Mouse (Mus musculus): ENCODE data around the gene Hmgcll1. TPM values are rescaled to one million over a fixed set of nuclear protein-coding genes. Genes with fewer than 3 reads are reported as not detected.

The Hmgcll1 gene
- polyA plus RNA-seq, 1 experiment from 2014 or later, result 3.6 TPM

GRCm38 (mm10) chr9:76007342-76007970 lies 7.2 kb upstream of the Hmgcll1 start:
- 29% methylated on average over 6 of the region's 6 CpGs for WGBS
- Histone ChIP-seq H3K27ac (ENCODE audit: low read depth, low read length) (no peak overlapping the region), H3K4me1 (ENCODE audit: control insufficient read depth, insufficient read depth, low read length) (no peaks in the 10 kb centered on the region), H3K27me3 (ENCODE audit: control insufficient read depth, insufficient read depth, low read length) (no peaks in the 10 kb centered on the region), H3K4me2 (replicated peaks; ENCODE audit: low read depth, low read length) (no peak overlapping the region), H3K9ac (ENCODE audit: low read depth, low read length) (no peak overlapping the region), H3K4me3 (ENCODE audit: low read length) (no peak overlapping the region), H3K9me3 (ENCODE audit: control insufficient read depth, low read length) (no peaks in the 10 kb centered on the region), H3K36me3 (ENCODE audit: control insufficient read depth, insufficient read depth, low read length) (no peaks in the 10 kb centered on the region)
- ATAC-seq (ENCODE audit: low FRiP score, low TSS enrichment), result peak; percentile 28; the same call in 1 of the 2 replicates

DNA sequence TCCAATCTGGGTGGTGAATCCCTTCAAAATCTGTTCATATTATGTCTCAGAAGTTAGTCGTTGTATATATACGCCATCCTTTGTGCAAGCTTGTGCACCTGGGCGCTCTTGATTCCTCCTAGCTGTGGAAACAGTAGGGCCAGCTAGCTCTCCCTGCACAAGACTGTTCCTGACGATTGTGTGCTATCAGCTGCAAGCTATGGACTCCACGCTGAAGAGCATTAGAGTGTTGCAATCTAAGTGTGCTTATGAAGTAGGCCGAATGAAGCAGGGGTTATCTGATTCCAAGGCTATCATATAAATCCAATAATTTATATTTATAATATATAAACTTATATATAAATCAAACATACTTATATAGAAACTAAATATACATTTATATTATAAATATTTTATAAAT lies 866 bp upstream of the Hmgcll1 start:
- H3K27ac ChIP-seq (ENCODE audit: low read depth, low read length), result no peak overlapping the region
- no peaks in the 10 kb centered on the region for H3K9me3 ChIP-seq (ENCODE audit: control insufficient read depth, low read length)
- H3K4me3 ChIP-seq (ENCODE audit: low read length), result no peak overlapping the region
- 91% methylated on average over 6 of the region's 6 CpGs for WGBS
- no peak overlapping the region for H3K9ac ChIP-seq (ENCODE audit: low read depth, low read length)
- 0 out of 2 replicates have a peak, but pooled peaks cover 2% of the 10 kb centered on the region for H3K4me1 ChIP-seq (ENCODE audit: control insufficient read depth, insufficient read depth, low read length)
- no peak for ATAC-seq (ENCODE audit: low FRiP score, low TSS enrichment)
- no peaks in the 10 kb centered on the region for H3K27me3 ChIP-seq (ENCODE audit: control insufficient read depth, insufficient read depth, low read length)
- no peaks in the 10 kb centered on the region for H3K36me3 ChIP-seq (ENCODE audit: control insufficient read depth, insufficient read depth, low read length)
- no peak overlapping the region for H3K4me2 ChIP-seq (replicated peaks; ENCODE audit: low read depth, low read length)

DNA sequence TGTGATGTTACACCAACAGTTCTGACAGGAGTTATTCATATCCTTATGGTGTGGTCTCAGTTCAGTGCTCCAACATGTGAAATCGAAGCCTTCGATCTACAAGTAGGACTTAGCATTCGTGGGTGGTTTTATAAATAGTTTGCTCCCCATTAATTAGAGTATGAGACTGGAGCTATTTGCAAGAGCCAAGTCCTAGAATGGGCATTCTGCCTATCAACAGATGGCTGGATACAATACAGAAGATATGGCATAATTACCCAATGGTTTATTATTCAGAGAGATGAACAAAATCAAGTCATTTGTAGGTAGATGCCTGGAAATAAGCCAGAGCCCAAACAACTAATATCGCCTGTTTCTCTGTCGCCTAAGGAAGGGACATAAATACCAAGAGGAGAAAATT lies 1.3 kb downstream of the Hmgcll1 start:
- no peak overlapping the region for H3K27ac ChIP-seq (ENCODE audit: low read depth, low read length)
- no peaks in the 10 kb centered on the region for H3K9me3 ChIP-seq (ENCODE audit: control insufficient read depth, low read length)
- H3K4me1 ChIP-seq (ENCODE audit: control insufficient read depth, insufficient read depth, low read length), result 0 out of 2 replicates have a peak, but pooled peaks cover 2% of the 10 kb centered on the region
- H3K4me2 ChIP-seq (replicated peaks; ENCODE audit: low read depth, low read length), result no peak overlapping the region
- no peak overlapping the region for H3K4me3 ChIP-seq (ENCODE audit: low read length)
- no peaks in the 10 kb centered on the region for H3K27me3 ChIP-seq (ENCODE audit: control insufficient read depth, insufficient read depth, low read length)
- H3K36me3 ChIP-seq (ENCODE audit: control insufficient read depth, insufficient read depth, low read length), result no peaks in the 10 kb centered on the region
- WGBS, result 87% methylated on average over 5 of the region's 5 CpGs
- no peak overlapping the region for H3K9ac ChIP-seq (ENCODE audit: low read depth, low read length)
- ATAC-seq (ENCODE audit: low FRiP score, low TSS enrichment), result no peak

- ATAC-seq (ENCODE audit: low FRiP score, low TSS enrichment), result no peak
- Histone ChIP-seq H3K4me3 (ENCODE audit: low read length) (no peak overlapping the region), H3K27ac (ENCODE audit: low read depth, low read length) (no peak overlapping the region), H3K9me3 (ENCODE audit: control insufficient read depth, low read length) (no peaks in the 10 kb centered on the region), H3K27me3 (ENCODE audit: control insufficient read depth, insufficient read depth, low read length) (no peaks in the 10 kb centered on the region), H3K36me3 (ENCODE audit: control insufficient read depth, insufficient read depth, low read length) (no peaks in the 10 kb centered on the region), H3K4me2 (replicated peaks; ENCODE audit: low read depth, low read length) (no peak overlapping the region), H3K9ac (ENCODE audit: low read depth, low read length) (no peak overlapping the region), H3K4me1 (ENCODE audit: control insufficient read depth, insufficient read depth, low read length) (0 out of 2 replicates have a peak, but pooled peaks cover 2% of the 10 kb centered on the region)
- WGBS, result 96% methylated on average over 10 of the region's 10 CpGs
Measured at GRCm38 (mm10) chr9:76016506-76016905, 1.9 kb downstream of the Hmgcll1 start.

GRCm38 (mm10) chr9:76023551-76023973 lies 8.9 kb downstream of the Hmgcll1 start:
- Histone ChIP-seq H3K27me3 (ENCODE audit: control insufficient read depth, insufficient read depth, low read length) (no peaks in the 10 kb centered on the region), H3K9ac (ENCODE audit: low read depth, low read length) (no peak overlapping the region), H3K36me3 (ENCODE audit: control insufficient read depth, insufficient read depth, low read length) (no peaks in the 10 kb centered on the region), H3K27ac (ENCODE audit: low read depth, low read length) (no peak overlapping the region), H3K4me1 (ENCODE audit: control insufficient read depth, insufficient read depth, low read length) (peaks cover 5% of the 10 kb centered on the region; the same call in 1 of the 2 replicates), H3K9me3 (ENCODE audit: control insufficient read depth, low read length) (no peaks in the 10 kb centered on the region), H3K4me3 (ENCODE audit: low read length) (no peak overlapping the region), H3K4me2 (replicated peaks; ENCODE audit: low read depth, low read length) (no peak overlapping the region)
- ATAC-seq (ENCODE audit: low FRiP score, low TSS enrichment), result no peak
- WGBS, result 65% methylated on average over 5 of the region's 5 CpGs

DNA sequence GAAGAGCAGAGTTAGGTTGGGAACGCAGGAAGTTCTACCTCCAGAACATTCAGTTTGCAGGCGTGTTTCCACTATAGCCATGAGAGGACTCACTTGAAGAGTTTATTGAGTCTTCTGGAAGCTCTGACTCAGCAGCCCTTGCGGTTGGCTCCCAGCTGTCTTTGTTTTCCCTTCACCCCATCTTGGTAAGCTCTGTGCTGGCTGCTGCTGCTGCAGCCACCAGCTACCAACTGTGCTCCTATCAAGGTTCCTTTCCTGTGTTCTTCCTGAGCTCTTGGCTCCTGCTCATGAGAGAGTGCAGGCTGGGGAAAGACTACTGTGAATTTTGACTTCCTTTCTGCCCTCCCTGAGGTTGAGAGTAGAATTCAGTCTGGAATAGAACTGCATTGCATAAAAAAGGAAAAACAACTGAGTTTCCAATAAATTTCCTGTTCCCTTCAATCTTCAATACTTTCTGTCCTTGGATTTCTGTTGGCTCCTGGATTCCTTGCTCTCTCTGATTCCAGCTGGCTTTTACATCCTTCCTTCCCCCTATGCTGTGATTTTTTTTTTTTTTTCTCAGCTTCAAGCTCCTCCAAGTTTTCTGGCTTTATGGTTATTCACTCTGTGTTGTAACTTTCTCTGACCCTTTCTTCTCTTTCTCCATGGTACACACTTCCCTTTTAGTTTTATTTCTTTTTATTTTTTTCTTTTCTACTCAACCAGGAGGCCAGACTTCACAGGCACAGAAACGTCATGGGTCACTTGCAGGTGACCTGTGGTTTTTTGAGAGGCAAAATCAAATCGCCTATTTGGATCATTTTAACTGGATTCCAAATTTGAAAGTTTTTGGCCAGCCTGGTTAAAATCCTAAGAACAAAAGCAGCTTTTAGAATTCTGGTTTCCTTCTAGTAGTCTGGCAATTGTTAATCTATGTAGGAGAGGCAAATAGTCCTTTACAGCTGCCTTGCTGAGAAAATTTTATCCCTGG lies 9.9 kb downstream of the Hmgcll1 start:
- ATAC-seq (ENCODE audit: low FRiP score, low TSS enrichment), result 0 out of 2 replicates have a peak, but pooled peaks have one; percentile 43
- Histone ChIP-seq H3K4me2 (replicated peaks; ENCODE audit: low read depth, low read length) (no peak overlapping the region), H3K27ac (ENCODE audit: low read depth, low read length) (no peak overlapping the region), H3K36me3 (ENCODE audit: control insufficient read depth, insufficient read depth, low read length) (no peaks in the 10 kb centered on the region), H3K4me1 (ENCODE audit: control insufficient read depth, insufficient read depth, low read length) (peaks cover 5% of the 10 kb centered on the region; the same call in 1 of the 2 replicates), H3K9me3 (ENCODE audit: control insufficient read depth, low read length) (no peaks in the 10 kb centered on the region), H3K9ac (ENCODE audit: low read depth, low read length) (no peak overlapping the region), H3K27me3 (ENCODE audit: control insufficient read depth, insufficient read depth, low read length) (no peaks in the 10 kb centered on the region), H3K4me3 (ENCODE audit: low read length) (no peak overlapping the region)
- WGBS, result 32% methylated on average over 5 of the region's 5 CpGs

- ATAC-seq (ENCODE audit: low FRiP score, low TSS enrichment), result no peak
- Histone ChIP-seq H3K9me3 (ENCODE audit: control insufficient read depth, low read length) (no peaks in the 10 kb centered on the region), H3K4me3 (ENCODE audit: low read length) (no peak overlapping the region), H3K4me2 (replicated peaks; ENCODE audit: low read depth, low read length) (no peak overlapping the region), H3K36me3 (ENCODE audit: control insufficient read depth, insufficient read depth, low read length) (no peaks in the 10 kb centered on the region), H3K9ac (ENCODE audit: low read depth, low read length) (no peak overlapping the region), H3K27me3 (ENCODE audit: control insufficient read depth, insufficient read depth, low read length) (no peaks in the 10 kb centered on the region), H3K4me1 (ENCODE audit: control insufficient read depth, insufficient read depth, low read length) (no peaks in the 10 kb centered on the region; the same call in 1 of the 2 replicates), H3K27ac (ENCODE audit: low read depth, low read length) (no peak overlapping the region)
- 81% methylated on average over 16 of the region's 16 CpGs for WGBS
Measured at GRCm38 (mm10) chr9:76029471-76030199, 15.0 kb downstream of the Hmgcll1 start.

GRCm38 (mm10) chr9:76035058-76035457 lies 20.4 kb downstream of the Hmgcll1 start:
- H3K9me3 ChIP-seq (ENCODE audit: control insufficient read depth, low read length), result no peaks in the 10 kb centered on the region
- peak; percentile 60; the same call in 1 of the 2 replicates for ATAC-seq (ENCODE audit: low FRiP score, low TSS enrichment)
- H3K27me3 ChIP-seq (ENCODE audit: control insufficient read depth, insufficient read depth, low read length), result no peaks in the 10 kb centered on the region
- H3K36me3 ChIP-seq (ENCODE audit: control insufficient read depth, insufficient read depth, low read length), result no peaks in the 10 kb centered on the region
- WGBS, result 17% methylated on average over 7 of the region's 7 CpGs
- H3K27ac ChIP-seq (ENCODE audit: low read depth, low read length), result no peak overlapping the region
- H3K4me3 ChIP-seq (ENCODE audit: low read length), result no peak overlapping the region
- no peaks in the 10 kb centered on the region for H3K4me1 ChIP-seq (ENCODE audit: control insufficient read depth, insufficient read depth, low read length)
- no peak overlapping the region for H3K4me2 ChIP-seq (replicated peaks; ENCODE audit: low read depth, low read length)
- no peak overlapping the region for H3K9ac ChIP-seq (ENCODE audit: low read depth, low read length)
